Mouse (Mus musculus): Measurements from ENCODE around the gene Col23a1. TPM values are rescaled to one million over a fixed set of nuclear protein-coding genes. Genes with fewer than 3 reads are reported as not detected.
A peak's percentile ranks its signal among the peaks of the same experiment; 100 is the strongest.
"Not testable (repeated sequence)": the region's sequence is repeated elsewhere in the genome, so short reads cannot be mapped to it uniquely, and the experiment has no call there.

The Col23a1 gene
- polyA plus RNA-seq, 1 experiment from 2014 or later = 0.40 TPM

GRCm38 (mm10) chr11:51343312-51343711 is 53.6 kb downstream of the Col23a1 start:
- whole genome bisulfite sequencing (ENCODE audit: missing documents) = 86% methylated on average over 4 of the region's 4 CpGs
- Histone ChIP-seq H3K4me3 (ENCODE audit: inconsistent target) (no peak overlapping the region), H3K36me3 (ENCODE audit: inconsistent target) (no peaks in the 10 kb centered on the region), H3K79me2 (ENCODE audit: inconsistent target) (no peaks in the 10 kb centered on the region), H3K27ac (no peak overlapping the region)

- H3K36me3 ChIP-seq (ENCODE audit: inconsistent target) = no peaks in the 10 kb centered on the region
- 95% methylated on average over 5 of the region's 5 CpGs for WGBS (ENCODE audit: missing documents)
- no peak overlapping the region for H3K4me3 ChIP-seq (ENCODE audit: inconsistent target)
- H3K27ac ChIP-seq = no peak overlapping the region
- H3K79me2 ChIP-seq (ENCODE audit: inconsistent target) = no peaks in the 10 kb centered on the region
Observed at GRCm38 (mm10) chr11:51343728-51344289, 54.1 kb downstream of the Col23a1 start.

- no peak overlapping the region for H3K27ac ChIP-seq
- H3K36me3 ChIP-seq (ENCODE audit: inconsistent target) = no peaks in the 10 kb centered on the region
- H3K79me2 ChIP-seq (ENCODE audit: inconsistent target) = no peaks in the 10 kb centered on the region
- no peak overlapping the region for H3K4me3 ChIP-seq (ENCODE audit: inconsistent target)
- 91% methylated on average over 21 of the region's 21 CpGs for WGBS (ENCODE audit: missing documents)
Observed at GRCm38 (mm10) chr11:51345481-51346465, 56.1 kb downstream of the Col23a1 start.

- Histone ChIP-seq H3K27ac (no peak overlapping the region), H3K36me3 (ENCODE audit: inconsistent target) (no peaks in the 10 kb centered on the region), H3K4me3 (ENCODE audit: inconsistent target) (no peak overlapping the region), H3K79me2 (ENCODE audit: inconsistent target) (no peaks in the 10 kb centered on the region)
- WGBS (ENCODE audit: missing documents) = 100% methylated on average over 2 of the region's 2 CpGs
Observed at GRCm38 (mm10) chr11:51347756-51348155, 58.0 kb downstream of the Col23a1 start.

GRCm38 (mm10) chr11:51349665-51350064 is 59.9 kb downstream of the Col23a1 start:
- Histone ChIP-seq H3K27ac (no peak overlapping the region), H3K4me3 (ENCODE audit: inconsistent target) (no peak overlapping the region), H3K79me2 (ENCODE audit: inconsistent target) (no peaks in the 10 kb centered on the region), H3K36me3 (ENCODE audit: inconsistent target) (no peaks in the 10 kb centered on the region)

- no peak overlapping the region for H3K4me3 ChIP-seq (ENCODE audit: inconsistent target)
- H3K79me2 ChIP-seq (ENCODE audit: inconsistent target) = no peaks in the 10 kb centered on the region
- WGBS (ENCODE audit: missing documents) = 84% methylated on average over 9 of the region's 9 CpGs
- H3K27ac ChIP-seq = no peak overlapping the region
- H3K36me3 ChIP-seq (ENCODE audit: inconsistent target) = no peaks in the 10 kb centered on the region
Observed at GRCm38 (mm10) chr11:51351151-51351550, 61.4 kb downstream of the Col23a1 start.

GRCm38 (mm10) chr11:51351841-51352240 is 62.1 kb downstream of the Col23a1 start:
- Histone ChIP-seq H3K79me2 (ENCODE audit: inconsistent target) (no peaks in the 10 kb centered on the region), H3K27ac (no peak overlapping the region), H3K36me3 (ENCODE audit: inconsistent target) (no peaks in the 10 kb centered on the region), H3K4me3 (ENCODE audit: inconsistent target) (no peak overlapping the region)
- WGBS (ENCODE audit: missing documents) = 79% methylated on average over 5 of the region's 5 CpGs

- H3K27ac ChIP-seq = no peak overlapping the region
Observed at GRCm38 (mm10) chr11:51353746-51354145, 64.0 kb downstream of the Col23a1 start.

GRCm38 (mm10) chr11:51358981-51359380 is 69.3 kb downstream of the Col23a1 start:
- H3K36me3 ChIP-seq (ENCODE audit: inconsistent target); H3K79me2 ChIP-seq (ENCODE audit: inconsistent target); H3K4me3 ChIP-seq (ENCODE audit: inconsistent target); H3K27ac ChIP-seq: not testable (repeated sequence)
- WGBS (ENCODE audit: missing documents) = 95% methylated on average over 9 of the region's 9 CpGs

More at GRCm38 (mm10) chr11:51353746-51354145, 64.0 kb downstream of the Col23a1 start:
- no peak overlapping the region for H3K4me3 ChIP-seq (ENCODE audit: inconsistent target)
- WGBS (ENCODE audit: missing documents) = 80% methylated on average over 5 of the region's 5 CpGs
- no peaks in the 10 kb centered on the region for H3K79me2 ChIP-seq (ENCODE audit: inconsistent target)
- no peaks in the 10 kb centered on the region for H3K36me3 ChIP-seq (ENCODE audit: inconsistent target)

- H3K79me2 ChIP-seq (ENCODE audit: inconsistent target) = no peaks in the 10 kb centered on the region
- H3K4me3 ChIP-seq (ENCODE audit: inconsistent target) = no peak overlapping the region
- H3K36me3 ChIP-seq (ENCODE audit: inconsistent target) = no peaks in the 10 kb centered on the region
- H3K27ac ChIP-seq = no peak overlapping the region
- 94% methylated on average over 5 of the region's 5 CpGs for WGBS (ENCODE audit: missing documents)
Observed at GRCm38 (mm10) chr11:51364353-51364752, 74.6 kb downstream of the Col23a1 start.

- Histone ChIP-seq H3K36me3 (ENCODE audit: inconsistent target) (no peaks in the 10 kb centered on the region), H3K4me3 (ENCODE audit: inconsistent target) (no peak overlapping the region), H3K79me2 (ENCODE audit: inconsistent target) (no peaks in the 10 kb centered on the region), H3K27ac (peak overlapping the region; percentile 72)
- 11% methylated on average over 5 of the region's 5 CpGs for WGBS (ENCODE audit: missing documents)
Observed at GRCm38 (mm10) chr11:51367334-51367733, 77.6 kb downstream of the Col23a1 start.

- WGBS (ENCODE audit: missing documents) = 77% methylated on average over 4 of the region's 4 CpGs
- Histone ChIP-seq H3K36me3 (ENCODE audit: inconsistent target) (no peaks in the 10 kb centered on the region), H3K4me3 (ENCODE audit: inconsistent target) (no peak overlapping the region), H3K27ac (no peak overlapping the region), H3K79me2 (ENCODE audit: inconsistent target) (no peaks in the 10 kb centered on the region)
Observed at GRCm38 (mm10) chr11:51370273-51370672, 80.6 kb downstream of the Col23a1 start.

- no peaks in the 10 kb centered on the region for H3K79me2 ChIP-seq (ENCODE audit: inconsistent target)
Observed at GRCm38 (mm10) chr11:51371321-51371720, 81.6 kb downstream of the Col23a1 start.

GRCm38 (mm10) chr11:51371926-51372325 is 82.2 kb downstream of the Col23a1 start:
- no peaks in the 10 kb centered on the region for H3K79me2 ChIP-seq (ENCODE audit: inconsistent target)
- no peak overlapping the region for H3K4me3 ChIP-seq (ENCODE audit: inconsistent target)
- no peaks in the 10 kb centered on the region for H3K36me3 ChIP-seq (ENCODE audit: inconsistent target)
- WGBS (ENCODE audit: missing documents) = 92% methylated on average over 1 of the region's 1 CpGs
- no peak overlapping the region for H3K27ac ChIP-seq

More at GRCm38 (mm10) chr11:51371321-51371720, 81.6 kb downstream of the Col23a1 start:
- Histone ChIP-seq H3K36me3 (ENCODE audit: inconsistent target) (no peaks in the 10 kb centered on the region), H3K27ac (no peak overlapping the region), H3K4me3 (ENCODE audit: inconsistent target) (no peak overlapping the region)
- 96% methylated on average over 4 of the region's 4 CpGs for WGBS (ENCODE audit: missing documents)

GRCm38 (mm10) chr11:51377199-51377598 is 87.5 kb downstream of the Col23a1 start:
- WGBS (ENCODE audit: missing documents) = 86% methylated on average over 5 of the region's 5 CpGs
- Histone ChIP-seq H3K36me3 (ENCODE audit: inconsistent target) (no peaks in the 10 kb centered on the region), H3K4me3 (ENCODE audit: inconsistent target) (no peak overlapping the region), H3K27ac (no peak overlapping the region), H3K79me2 (ENCODE audit: inconsistent target) (no peaks in the 10 kb centered on the region)

Data from macrophage (primary cell).